Mouse (Mus musculus): ENCODE measurements at regions not wholly inside any gene's neighbourhood (a gene's known extent, or its start where the extent isn't known, plus 50 kb on each side); places are given as distances from the start of the nearest gene placed in this dataset.

- TF ChIP-seq CTCF (IDR thresholded peaks at IDR 0.05; ENCODE audit: low read depth), result no peak
- TF ChIP-seq EP300 (IDR thresholded peaks at IDR 0.05; ENCODE audit: low read depth), result no peak
These were observed 294.9 kb downstream of the Ptbp2 start for GRCm38 (mm10) chr3:119489336-119489735.

All from heart, postnatal 0 days (tissue).